Mouse (Mus musculus) spleen, embryonic (tissue): Measurements from ENCODE around the gene Gal3st2c.
"Not testable (repeated sequence)": the region's sequence is repeated elsewhere in the genome, so short reads cannot be mapped to it uniquely, and the experiment has no call there.

ENCODE experiments used
- CTCF ChIA-PET: fragments of 350-600 bp; sonication (Branson Sonifier 250); formaldehyde crosslinking; loops from one replicate; lab custom pipeline; 2022; lab: Charles Lee

The Gal3st2c gene

GRCm38 (mm10) chr1:93990209-93990608, at the start of gene Gal3st2c:
Gene Gal3st2c, plus strand, starts transcription at chr1:93990509.
- CTCF ChIA-PET = not testable (repeated sequence)

GRCm38 (mm10) chr1:93949087-93949486, 41.2 kb upstream of the Gal3st2c start:
- CTCF ChIA-PET = not testable (repeated sequence)

- CTCF ChIA-PET = not testable (repeated sequence)
Measured at GRCm38 (mm10) chr1:93966489-93966888, 23.8 kb upstream of the Gal3st2c start.

GRCm38 (mm10) chr1:93970380-93970779, 19.9 kb upstream of the Gal3st2c start:
- CTCF ChIA-PET = not testable (repeated sequence)

GRCm38 (mm10) chr1:93970797-93971196, 19.5 kb upstream of the Gal3st2c start:
- CTCF ChIA-PET = not testable (repeated sequence)

GRCm38 (mm10) chr1:93975764-93976163, 14.5 kb upstream of the Gal3st2c start:
- CTCF ChIA-PET = not testable (repeated sequence)

DNA sequence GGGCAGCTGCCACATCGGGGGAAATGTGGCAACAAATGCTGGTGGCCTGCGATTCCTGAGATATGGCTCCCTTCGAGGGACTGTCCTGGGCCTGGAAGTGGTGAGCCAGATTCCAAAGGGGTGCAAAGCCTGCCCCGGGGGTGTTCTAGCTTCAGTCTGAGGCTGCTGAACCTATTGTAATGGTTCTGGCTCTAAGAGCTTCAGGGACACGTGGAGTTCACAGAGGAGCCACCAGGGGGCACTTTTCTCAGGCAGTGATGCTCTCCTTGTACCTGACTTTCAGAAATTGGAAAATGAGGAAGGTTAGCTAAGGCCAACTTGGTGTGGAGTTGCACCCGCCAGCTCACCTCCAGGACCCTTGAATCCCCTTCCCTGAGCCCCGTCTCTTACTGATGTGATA, 12.0 kb upstream of the Gal3st2c start:
- CTCF ChIA-PET = not testable (repeated sequence)

DNA sequence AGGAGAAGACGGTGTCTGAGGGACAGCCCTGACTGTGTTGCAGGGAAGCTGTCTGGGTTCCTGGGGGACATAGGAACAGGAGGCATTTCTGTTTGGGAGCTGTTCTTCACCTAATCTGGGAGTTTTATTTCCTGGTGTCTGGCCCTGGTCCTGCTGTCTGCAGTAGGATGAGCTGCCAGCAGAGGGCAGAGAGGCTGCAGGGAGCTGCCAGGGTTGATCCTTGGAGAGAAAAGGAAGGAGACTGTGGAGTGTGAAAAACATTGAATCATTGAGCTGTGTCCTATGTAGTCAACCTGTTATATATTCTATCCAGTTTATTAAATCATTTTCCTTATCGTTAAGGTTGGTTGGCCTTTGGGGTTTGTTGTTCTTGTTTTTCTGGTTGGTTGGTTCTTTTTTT, 9.4 kb upstream of the Gal3st2c start:
- CTCF ChIA-PET = not testable (repeated sequence)

DNA sequence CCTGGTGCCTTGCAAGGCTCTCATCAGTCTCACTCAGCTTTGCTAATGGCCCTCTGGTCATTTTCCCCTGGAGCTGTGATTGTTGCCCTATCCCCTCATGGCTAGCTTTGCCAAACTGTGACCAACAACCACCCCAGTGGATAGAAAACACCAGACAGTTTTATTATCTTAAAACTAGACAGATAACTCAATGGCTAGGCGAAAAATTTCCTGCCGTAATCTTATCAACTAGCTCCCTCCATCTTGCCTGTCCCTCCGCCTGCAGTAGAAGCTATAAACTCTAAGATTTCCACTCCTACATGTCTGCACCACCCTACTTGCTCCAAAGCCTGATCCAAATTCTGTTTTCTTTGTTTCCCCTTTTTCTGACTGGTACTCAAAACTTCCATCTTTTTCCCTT, 4.1 kb upstream of the Gal3st2c start:
- CTCF ChIA-PET = no interaction called here

GRCm38 (mm10) chr1:93988786-93989185, 1.5 kb upstream of the Gal3st2c start:
- CTCF ChIA-PET = no interaction called here

DNA sequence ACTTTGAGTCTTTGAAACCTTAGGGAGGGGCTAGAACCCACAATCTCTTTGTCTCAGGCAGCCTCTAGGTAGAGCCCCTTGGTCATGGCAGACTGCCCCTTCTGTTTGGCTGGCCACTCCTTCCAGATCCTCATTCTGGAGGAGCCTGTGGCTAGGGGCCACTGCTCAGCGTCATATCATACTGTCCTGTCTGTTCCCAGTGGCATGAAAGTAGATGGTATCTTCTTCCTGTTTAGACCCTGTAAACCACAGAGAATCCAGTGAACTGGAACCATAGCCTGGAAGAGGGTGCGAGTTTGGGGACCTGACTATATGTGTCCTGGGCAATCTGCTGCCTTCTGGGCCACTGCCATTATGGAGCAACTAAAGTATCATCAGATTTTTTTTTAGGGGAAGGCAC, 759 bp downstream of the Gal3st2c start:
- CTCF ChIA-PET = not testable (repeated sequence)

DNA sequence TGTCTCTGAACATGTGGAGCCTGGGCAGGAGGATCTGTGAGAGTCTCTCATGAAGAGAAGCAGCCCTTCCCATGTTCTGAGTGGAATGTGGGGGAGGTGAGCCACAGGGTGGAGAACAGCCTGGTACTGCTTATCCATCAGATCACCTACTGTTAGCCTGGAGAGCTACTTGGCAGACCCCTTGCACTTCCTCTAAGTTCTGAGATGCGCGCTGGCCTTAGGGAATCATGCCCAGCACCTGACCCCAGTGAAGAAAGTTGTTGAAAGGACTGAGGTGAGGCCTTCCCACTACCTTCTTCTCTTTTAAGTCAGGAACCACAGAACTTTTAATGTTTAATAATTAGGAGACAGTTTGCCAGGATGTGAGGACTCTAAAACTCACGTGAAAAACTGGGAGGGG, 1.2 kb downstream of the Gal3st2c start:
- CTCF ChIA-PET = not testable (repeated sequence)

- CTCF ChIA-PET = no interaction called here
Measured at GRCm38 (mm10) chr1:94001023-94001422, 10.7 kb downstream of the Gal3st2c start.

GRCm38 (mm10) chr1:94005954-94006506, 15.7 kb downstream of the Gal3st2c start:
- CTCF ChIA-PET = not testable (repeated sequence)

GRCm38 (mm10) chr1:94008826-94009225, 18.5 kb downstream of the Gal3st2c start:
- CTCF ChIA-PET = not testable (repeated sequence)

GRCm38 (mm10) chr1:94011643-94012042, 21.3 kb downstream of the Gal3st2c start:
- CTCF ChIA-PET = no interaction called here

GRCm38 (mm10) chr1:94020151-94020550, 29.8 kb downstream of the Gal3st2c start, which contains the start of gene Neu4:
Gene Neu4, plus strand, starts transcription at chr1:94020451.
- CTCF ChIA-PET = no interaction called here

DNA sequence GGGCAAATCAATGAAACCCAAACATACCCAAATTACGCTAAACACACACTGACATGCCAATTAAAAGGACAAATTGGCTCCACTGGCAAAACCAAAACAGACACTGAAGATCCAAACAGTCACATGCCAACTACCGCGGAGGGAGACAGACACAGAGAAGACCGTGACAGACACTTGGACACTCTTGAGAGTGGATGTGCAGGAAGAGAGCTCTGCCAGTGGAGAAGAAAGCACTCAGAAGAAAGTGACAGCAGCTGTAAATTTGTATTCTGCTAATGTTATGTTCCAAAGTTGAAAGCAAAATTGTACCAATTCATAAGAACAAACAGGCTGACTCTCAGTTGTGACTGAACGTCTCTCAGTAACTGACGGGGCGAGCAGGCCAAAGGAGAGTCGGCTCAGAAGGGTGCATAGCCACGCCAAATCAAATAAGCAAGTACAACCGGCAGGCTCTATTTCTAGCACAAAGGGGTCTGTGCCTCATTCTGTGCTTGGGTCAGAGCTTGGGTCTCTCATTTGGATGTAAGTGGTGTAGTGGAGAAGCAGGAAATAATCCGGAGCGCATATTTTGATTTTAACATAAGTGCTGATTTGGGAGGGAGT, 37.3 kb downstream of the Gal3st2c start:
- CTCF ChIA-PET = no interaction called here

- CTCF ChIA-PET = no interaction called here
Measured at GRCm38 (mm10) chr1:94028741-94029140, 38.4 kb downstream of the Gal3st2c start.

DNA sequence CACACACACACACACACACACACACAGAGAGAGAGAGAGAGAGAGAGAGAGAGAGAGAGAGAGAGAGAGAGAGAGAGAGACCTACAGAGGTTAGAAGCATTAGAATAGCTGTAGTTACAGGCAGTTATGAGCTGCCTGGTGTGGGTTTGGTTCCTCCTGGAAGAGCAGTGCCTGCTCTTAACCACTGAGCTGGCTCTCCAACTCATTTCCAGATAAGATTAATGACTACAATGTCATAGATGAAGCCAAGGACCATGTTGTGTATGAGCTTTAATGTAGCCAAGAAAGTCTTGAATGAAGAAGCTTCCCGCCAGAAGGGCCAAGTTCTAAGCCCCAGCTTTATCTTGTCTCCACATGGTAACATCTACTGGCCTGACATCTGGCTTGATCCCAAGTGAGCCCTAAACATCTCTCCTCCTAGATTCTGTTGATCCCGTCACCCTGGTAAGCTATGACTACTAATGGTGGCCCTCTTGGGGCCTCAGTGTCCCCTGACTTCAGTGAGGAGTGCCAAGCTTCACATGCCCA, 42.8 kb downstream of the Gal3st2c start:
- CTCF ChIA-PET = no interaction called here

DNA sequence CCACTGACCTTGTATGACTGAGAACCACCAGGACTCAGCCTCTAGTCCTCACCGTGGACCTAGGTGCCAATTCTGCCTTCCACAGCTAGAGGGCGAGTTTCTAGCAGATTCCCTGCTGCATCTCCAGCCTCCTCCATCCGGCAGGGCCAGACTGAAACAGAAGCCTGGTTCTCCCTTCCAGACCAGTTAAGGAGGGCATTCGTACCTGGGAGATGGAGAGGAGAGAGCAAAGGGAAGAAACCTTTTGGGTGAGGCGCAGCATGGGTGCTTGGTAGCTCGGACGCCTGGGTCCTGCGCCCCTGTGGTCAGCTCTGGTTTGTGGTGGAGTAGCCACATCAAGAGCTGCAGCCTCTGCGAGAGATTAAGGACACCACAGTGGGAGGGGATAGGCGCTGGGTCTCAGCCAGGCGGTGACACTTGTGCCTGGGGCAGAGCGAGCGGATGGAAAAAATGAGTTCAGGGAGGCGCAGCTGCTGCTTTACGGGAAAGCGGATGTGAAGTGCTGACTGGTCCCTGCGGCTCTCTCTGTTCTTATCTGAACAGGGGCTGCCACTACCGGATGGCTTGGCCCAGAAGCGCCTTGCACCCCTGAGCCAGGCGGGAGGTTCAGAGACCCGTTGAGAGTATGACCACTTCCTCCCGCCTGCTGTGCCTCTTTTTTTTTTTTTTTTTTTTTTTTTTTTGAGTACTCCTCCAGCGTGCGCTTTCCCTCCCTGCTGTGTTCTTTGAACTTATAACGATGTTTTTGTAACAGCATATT, 44.9 kb downstream of the Gal3st2c start:
- CTCF ChIA-PET = no interaction called here

- CTCF ChIA-PET = no interaction called here
Measured at GRCm38 (mm10) chr1:94040391-94040790, 50.1 kb downstream of the Gal3st2c start.

DNA sequence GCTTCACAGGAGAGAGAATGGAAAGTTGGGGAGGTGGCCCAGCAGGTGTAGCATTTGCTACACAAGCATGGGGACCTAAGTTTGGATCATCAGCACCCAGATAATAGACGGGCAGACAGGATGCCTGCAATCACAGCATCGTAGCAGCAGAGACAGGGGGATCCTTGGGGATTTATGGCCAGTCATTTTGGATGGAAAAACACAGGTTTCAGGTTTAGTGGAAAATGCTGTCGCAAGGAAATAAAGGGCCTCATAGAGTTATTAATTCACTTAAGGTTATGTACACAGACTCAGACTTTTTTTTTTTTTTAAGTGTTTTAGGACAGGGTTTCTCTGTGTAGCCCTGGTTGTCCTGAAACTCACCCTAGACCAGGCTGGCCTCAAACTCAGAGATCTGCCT, 55.2 kb downstream of the Gal3st2c start:
- CTCF ChIA-PET = no interaction called here
